Mouse (Mus musculus) c-Kit-negative CD71-positive TER-119-positive erythroid progenitor cells, embryonic 14.5 days (primary cell): ENCODE measurements around the gene Colec11.

Experiments used
- DNase-seq: peaks from one replicate; pipeline ENCODE4 v3.0.0-alpha.2; 2013; ENCODE audit warnings: low read depth, low spot score

Gene Colec11

DNA sequence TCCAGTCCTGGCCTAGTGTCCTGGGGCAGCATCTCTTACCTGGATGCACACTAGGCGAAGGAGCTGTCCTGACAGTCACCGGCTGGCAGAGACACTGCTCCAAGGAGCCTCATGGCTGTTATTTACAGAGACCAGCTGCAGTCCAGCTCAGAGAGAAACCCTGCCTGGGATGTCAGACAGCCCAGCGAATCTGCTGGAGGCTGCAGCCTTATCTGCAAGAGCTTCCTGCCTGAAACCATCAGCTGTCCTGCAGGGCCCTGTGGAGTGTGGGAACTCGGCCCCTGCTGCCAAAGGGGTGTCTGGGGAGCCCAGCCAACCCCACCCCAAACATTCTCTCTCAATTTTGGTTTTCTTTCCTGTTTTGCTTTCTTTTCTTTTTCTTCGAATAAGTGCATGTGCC lies at the start of gene Colec11:
Gene Colec11, minus strand, starts transcription at position 183 of the 400 bp plus-strand sequence.
- no peak for DNase-seq

DNA sequence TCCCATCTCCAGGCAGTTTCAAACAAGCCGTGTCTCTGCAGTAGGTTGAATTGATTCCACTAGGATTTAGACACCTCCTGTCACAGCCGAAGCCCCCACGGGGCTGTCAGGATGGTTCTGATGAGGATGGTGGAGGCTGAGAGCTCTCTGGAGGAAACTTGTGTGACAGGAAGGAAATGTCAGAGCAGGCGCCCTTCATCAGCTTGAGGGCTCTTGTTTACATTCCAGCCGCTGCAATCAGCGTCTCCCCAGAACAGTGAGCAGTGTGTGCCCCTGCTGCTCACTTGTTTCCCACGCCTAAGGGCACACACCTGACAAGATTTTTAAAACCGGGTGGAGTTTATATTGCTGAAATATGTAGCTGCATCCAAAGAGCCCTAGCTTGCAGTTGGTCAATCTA lies 44.1 kb upstream of the Colec11 start:
- no peak for DNase-seq

DNA sequence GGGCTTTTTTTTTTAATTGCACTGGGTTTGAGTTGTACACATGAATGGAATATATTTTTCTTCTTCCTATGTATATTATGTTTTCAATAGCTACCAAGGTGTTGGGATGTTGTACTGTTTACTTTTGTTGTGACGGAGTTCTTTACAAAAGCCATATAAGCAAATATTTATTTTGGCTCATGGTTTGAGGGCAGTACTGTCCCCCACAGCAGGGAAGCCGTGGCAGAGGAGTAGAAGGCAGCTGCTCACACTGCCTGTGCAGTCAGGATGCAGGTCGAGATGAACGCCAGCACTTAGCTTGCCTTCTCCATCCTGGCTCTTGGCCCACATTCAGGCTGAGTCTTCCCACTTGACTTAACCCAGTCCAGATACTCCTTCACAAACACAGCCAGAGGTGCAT lies 43.6 kb upstream of the Colec11 start:
- DNase-seq = no peak

DNA sequence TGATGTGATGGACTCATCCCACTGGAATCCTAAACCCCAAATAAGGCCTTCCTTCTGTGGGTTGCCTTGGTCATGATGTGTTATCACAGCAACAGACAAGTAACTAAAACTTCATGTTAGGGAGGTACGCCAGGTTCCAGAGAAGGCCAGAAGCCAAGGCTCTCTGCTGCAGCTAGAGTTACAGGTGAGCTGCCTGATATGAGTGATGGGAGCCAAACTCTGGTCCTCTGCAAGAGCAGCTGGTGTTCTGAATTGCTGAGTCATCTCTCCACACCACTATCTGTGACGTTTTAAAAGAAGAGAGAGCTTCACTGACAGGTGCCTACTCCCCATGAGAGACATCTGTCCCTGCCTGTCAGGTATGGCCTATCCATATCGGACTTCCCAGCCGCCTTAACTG lies 39.5 kb upstream of the Colec11 start:
- no peak for DNase-seq

DNA sequence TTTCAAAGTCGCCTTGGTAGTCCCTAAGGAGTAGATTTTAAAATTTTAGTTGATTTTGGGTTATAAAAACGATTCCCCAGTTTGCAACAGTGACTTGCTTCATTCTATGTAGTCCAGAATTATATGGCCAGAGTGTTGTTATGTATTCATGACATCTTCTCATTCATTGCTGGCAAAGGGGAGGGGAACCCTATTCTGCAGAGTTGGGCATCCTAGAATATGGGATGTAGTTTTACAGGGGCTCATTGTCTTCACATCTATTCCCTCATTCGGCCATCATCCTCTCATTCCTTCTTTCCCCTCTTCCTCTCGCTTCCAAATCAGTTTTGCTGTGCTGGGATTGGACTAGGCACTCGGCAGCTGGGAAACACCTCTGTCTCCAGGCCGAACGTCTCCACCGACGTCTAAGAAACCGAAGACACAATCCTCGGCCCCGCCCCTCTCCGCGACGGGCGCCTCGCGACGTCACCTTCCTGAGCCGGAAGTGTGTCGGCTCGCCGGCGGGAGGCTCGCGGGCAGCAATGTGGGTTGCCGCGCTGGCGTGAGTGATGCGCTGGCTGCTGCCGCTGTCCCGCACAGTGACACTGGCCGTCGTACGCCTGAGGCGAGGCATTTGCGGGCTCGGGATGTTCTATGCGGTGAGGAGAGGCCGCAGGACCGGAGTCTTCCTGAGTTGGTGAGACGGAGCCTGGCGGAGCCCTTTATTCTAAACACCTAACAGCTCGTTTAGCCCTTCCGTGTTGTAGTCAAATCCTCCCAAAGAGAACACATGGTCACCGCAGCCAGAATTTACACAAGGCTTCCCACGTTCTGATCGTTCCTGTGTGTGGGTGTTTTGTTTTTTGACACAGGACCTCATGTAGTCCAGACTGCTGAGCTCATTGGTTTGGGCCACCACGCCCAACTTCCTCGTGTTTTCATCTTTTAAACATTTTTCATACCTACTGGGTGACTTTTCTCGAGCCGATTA lies 26.2 kb upstream of the Colec11 start, which contains the start of gene Rnaseh1:
Gene Rnaseh1, plus strand, starts transcription at position 462 of the 970 bp plus-strand sequence.
- DNase-seq = peak; percentile 74

DNA sequence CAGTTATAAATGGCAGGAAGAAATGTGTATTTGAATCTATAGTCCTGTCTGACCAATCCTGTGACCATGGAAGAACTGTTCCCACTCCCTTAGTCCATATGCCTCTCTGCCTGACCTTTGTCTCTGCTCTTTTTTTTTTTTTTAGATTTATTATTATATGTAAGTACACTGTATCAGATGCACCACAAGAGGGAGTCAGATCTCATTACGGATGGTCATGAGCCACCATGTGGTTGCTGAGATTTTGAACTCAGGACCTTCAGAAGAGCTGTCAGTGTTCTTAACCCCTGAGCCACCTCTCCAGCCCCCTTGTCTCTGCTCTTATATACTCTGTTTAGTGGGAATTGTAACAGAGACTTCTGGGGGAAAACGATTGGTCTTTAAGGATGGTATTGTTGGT lies 15.6 kb upstream of the Colec11 start:
- no peak for DNase-seq

DNA sequence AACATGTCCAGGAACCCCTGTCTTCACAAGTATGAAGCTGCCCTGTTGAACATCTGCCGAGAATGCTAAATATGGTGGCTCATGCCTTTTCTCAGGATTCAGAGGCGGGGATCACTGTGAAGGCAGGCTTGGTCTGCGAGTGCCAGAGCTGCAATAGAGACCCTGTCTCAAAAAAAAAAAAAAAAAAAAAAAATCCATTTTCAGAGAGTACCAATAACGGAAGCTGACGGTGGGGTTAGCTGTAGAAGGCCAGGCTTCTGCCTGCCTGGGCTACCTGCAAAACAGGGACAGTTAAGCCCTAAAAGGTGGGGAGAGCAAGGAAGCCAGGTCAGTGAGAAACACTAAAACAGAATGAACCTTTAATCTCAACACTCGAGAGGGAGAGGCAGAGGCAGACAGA lies 13.4 kb upstream of the Colec11 start:
- no peak for DNase-seq

DNA sequence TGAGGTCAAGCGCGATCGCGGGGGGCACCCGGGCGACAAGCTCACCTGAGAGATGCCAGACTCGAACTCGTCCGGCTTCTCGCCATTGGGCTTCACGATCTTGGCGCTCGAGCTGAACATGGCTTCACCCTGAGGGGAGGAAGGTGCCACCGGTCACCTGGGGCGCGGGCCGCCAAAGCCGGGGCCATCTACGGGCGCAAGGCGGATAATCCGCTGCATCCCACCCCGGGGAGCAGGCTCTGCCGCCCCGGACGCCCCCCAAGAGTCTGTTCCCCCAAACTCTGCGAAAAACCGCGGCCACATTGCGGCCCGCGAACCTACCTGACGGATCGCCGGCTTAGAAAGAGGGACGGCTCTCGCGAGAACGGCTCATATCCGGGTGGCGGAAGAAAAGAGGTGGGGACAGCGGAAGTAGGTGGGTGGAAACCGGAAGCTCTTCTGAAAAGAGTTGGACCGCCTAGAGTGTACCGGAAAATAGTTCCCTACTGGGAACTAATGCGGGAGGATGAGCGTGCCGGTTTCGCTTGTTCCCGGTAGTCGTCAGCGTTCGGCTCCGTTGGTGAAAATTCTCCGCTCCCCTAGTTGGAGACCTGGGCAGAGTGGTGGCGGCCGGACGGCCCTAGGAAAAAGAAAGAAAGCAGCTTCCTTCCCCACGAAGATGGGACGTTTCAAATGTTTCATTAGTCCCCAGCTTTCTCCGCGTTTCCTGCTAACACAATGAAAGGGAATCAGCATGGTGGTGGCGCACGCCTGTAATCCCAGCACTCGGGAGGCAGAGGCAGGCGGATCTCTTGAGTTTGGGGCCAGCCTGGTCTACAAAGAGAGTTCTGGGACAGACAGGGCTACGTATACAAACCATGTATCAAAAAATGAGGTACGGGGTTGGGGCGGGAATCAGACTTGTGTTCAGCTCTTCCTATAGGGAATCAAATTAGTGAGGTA lies 12.6 kb upstream of the Colec11 start, which contains the start of gene Rps7:
Gene Rps7, minus strand, starts transcription at position 419 of the 942 bp plus-strand sequence.
- peak; percentile 92 for DNase-seq

DNA sequence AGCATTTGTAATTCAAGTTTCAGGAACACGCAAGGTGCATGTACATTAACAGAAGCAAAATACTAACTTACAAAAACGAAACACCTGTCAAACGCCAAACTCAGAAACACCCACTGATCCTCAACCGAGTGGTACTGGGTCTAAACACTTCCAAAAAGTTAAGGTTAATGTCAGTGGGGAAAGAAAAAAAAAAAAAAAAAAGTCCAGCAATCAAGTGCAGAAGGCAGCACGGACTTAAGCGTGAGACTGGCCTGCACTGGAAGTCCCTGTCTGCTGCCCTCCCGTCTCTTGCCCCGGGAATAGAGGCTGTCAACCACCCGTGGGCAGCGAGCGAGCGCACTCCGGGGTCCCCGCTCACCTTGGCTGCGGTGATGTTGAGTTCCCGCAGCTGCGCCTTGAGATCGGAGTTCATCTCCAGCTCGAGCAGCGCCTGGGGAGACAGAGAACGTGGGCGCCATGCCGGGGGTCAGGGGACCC lies 11.9 kb upstream of the Colec11 start:
- DNase-seq = no peak

DNA sequence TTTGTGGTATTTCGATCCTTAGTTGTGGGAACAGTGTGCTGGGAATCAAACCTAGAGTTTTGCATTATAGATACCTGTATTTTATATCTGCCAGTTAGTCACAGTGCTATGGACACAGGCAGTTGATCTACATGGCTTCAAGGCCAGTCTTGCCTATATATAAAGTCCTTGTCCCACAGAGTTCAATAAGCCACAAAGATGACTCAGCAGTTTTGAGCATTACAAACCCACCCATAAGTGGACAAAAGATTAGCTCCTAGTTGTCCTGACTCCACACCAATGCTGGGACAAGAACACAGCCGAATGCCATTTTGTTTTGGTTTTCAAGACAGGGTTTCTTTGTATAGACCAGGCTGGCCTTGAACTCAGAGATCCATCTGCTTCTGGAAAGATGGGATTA lies 5.3 kb upstream of the Colec11 start:
- DNase-seq = no peak

DNA sequence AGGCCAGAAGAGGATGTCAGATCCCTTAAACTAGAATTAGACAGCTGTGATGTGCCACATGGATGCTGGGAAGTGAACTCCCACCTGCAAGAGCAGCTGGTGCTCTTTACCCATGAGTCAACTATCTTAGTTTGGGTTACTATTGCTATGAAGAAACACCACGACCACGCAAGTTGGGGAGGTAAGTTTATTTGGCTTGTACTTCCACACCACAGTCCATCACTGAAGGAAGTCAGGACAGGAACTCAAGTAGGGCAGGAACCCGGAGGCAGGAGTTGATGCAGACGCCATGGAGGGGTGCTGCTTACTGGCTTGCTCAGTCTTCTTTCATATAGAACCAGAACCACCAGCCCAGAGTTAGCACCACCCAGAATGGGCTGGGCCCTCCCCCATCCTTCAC lies 3.9 kb upstream of the Colec11 start:
- no peak for DNase-seq

DNA sequence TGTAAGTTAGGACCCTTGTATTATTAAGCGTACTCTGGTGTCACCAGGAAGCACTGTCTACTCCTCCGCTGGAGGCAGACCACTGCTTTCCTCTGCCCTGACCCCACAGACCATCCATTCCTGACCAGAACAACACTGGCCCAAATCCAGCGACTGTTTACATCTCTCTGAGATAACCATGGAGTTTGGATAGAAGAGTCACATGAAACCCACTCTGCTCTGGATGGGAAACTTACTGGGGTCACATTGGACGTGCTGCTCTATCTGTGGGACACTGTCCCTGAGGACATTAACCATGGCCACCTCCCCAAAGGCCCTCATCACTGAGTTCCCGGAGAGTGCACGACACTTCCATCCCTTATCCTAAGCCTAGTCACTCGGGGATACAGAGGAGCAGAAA lies 2.2 kb upstream of the Colec11 start:
- no peak for DNase-seq

DNA sequence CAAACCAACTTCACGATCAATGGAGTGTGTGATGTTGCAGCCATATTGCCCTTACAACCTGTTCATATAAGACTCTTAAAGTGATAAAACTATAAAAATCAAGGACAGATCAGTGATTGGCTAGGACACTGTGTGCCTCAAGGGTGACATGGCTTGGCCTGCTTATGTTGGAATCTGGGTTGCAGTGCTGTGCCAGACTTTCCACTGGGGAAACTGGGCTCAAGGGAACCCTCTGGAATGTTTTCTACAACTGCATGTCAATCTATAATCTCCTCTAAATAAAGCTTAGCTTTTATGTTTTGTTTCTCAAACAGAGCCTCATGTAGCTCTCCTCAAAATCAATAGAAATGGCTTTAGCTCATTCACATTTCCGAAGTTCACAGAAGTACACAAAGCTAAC lies 1.1 kb upstream of the Colec11 start:
- DNase-seq = no peak

DNA sequence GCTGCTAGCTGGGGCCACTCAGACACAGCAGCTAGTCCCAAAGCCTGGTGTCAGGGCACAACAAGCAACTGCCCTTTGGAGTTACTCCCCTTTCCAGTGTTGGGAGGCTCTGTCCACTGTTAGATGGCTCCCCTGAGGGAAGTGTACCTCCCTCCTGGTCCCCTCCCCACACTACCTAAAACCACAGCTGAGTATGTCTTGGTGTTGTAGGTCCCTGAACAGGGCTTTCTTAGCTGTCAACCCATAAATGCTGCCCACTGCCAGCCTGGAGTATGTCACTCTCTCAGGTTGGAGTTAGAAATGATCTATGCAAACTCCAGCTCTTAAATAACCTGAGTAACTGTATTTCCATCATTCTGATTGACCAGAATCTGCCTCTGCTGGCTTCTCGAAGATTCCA lies 536 bp downstream of the Colec11 start:
- no peak for DNase-seq

DNA sequence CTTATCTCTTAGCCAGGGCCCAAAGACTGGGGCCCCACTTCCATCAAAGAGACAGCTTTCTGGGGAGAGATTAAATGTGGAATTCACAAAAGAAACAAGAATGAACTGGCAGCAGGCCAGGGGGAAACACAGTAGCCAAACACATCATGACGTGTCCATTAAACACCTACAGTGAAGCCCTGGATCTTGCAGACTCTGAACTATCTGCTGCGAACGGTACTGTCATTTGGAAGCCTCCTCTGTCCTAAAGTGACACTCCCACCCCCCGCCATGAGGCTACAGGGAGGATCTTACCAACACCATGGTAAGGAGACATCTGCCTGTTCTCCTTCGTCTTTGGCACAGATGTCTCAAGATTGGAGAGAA lies 1.0 kb downstream of the Colec11 start:
- DNase-seq = no peak

DNA sequence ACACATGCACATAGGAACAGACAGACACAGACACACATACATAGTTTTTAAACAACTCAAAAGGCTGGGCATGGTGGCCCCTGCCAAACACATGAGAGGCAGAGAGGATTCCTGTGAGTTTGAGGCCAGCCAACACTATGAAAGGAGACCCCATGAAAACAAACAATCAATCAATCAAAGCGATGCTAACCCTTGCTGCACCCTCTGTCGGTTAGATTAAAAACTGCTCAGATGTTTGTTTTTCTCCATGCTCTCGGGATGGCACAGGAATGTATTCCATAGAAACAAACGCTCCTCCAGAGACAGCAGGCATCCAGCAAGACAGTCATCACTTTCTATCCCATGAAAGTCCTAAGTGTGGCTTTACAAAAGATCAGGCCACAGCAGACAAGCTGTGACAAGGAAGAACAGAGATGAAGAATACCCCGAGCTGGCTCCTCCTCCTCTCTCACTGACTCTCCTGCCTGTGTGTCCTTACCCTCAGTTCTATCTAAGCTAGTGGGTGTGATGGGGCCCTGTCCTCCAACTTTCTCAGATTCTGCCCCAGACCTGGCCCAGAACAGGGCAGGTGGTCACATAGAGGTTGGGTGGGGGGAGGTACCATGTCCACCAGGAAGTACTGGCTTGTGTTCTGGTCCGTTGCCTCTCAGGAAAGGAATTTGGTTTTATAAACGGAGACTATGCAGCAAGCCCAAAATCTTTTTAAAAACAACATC lies 1.6 kb downstream of the Colec11 start:
- DNase-seq = no peak

DNA sequence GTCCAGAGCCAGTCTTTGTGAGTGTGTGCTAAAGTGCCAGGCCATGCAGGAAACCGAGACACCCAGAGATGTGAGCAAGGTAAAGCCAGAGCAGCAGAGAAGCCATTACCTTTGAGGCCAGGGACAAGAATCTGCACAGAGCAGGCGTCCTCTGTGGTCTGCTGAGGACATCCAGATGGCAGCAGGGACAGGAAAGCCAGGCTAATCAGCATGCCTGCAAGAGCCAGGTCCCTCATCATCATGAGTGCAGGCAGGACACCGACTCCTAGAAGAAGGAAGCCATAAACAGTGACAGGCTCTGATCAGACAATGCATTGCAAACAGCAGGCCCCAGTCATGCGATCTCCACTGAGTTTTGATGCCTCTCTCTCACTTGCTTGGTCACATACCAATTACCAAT lies 5.9 kb downstream of the Colec11 start:
- DNase-seq = no peak

DNA sequence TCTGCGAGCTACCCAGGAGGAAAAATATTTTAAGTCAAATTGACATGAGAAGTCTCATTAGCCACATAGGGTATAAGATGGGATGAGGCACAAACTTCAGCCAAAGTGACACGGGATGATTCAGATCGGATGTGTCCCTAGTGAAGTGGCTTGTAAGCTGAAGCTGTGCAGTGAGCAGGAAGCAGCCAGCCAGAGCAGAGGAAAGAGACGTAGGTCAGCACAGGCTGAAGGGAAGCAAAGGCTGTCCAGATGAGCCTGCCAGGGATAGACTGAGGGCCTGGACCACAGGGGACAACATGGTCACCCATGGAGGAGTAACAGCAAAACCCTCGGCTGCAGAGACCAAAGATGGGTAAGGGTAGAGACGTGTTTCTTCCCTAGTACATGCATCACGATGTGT lies 8.8 kb downstream of the Colec11 start:
- DNase-seq = no peak

DNA sequence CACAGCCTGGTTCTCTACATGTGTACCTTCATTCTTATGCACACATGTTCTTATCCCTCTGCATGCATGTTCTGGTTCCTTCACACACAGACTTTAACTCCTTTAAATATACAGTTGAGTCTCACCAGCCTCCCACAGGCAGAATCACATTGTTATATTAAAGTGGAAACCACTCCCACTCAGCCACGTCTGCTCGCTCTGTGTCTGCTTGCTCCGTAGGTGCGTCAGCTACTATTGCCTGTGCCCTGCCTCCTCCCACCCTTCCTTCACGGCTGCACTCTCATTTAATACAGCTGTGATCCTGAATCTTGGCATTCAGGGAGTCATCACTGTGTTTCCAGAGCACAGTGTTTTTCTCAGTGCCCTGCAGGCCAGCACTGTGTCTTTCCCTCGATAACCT lies 10.8 kb downstream of the Colec11 start:
- no peak for DNase-seq

DNA sequence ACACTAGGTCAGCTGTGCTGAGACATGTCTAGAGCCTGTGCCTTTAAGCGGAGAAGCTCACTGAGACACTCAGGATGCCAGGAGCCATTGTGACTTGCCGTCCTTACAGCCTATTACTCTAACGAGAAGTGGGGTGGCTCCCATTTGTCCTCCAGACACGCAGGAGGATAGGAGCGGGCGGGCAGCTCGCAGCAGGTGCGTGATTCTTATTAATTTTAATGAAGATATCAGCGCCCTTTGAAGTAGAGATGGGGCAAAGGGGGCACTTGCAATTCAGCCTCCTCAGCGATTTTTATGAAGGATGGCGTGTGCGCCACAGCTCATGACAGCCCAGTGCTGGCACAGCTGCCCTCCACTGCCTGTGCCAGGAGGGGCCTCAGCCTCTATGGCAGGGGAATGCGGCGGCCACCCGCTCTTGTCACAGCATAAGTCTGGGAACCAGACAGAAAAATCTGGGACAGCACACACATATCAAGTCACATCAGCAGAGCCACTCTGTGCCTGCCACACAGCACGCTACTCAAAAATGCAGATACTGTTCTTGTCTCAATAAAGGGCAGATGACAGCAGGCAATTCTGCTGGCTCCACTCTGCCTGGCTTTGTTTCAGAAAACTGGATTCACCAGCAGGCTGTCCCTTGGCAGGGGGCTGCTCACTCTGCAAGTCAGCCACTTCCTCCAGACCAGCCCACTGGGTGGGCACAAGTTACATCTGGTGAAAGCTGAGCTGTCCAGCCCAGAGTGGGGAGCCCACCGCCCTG lies 15.5 kb downstream of the Colec11 start:
- DNase-seq = no peak

DNA sequence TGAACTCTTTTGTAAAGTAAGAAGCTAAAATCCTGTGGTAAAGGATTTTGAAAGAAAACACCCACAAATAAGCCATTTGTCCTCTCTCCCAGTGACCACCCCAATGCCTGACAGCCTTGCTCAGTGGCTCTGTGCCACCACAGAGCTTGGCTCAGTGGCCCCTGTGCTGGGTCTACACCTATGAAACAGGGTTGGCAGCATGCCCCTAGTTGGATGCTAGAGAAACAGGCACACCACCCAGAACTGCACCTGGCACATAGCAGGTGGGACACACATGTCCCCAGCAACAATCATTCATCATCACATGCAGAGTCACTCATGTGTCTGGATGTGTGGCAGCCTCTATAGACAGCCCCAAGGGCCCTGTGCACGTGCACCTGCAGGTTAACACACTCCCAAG lies 19.7 kb downstream of the Colec11 start:
- DNase-seq = no peak
